In the genomic region with DNA sequence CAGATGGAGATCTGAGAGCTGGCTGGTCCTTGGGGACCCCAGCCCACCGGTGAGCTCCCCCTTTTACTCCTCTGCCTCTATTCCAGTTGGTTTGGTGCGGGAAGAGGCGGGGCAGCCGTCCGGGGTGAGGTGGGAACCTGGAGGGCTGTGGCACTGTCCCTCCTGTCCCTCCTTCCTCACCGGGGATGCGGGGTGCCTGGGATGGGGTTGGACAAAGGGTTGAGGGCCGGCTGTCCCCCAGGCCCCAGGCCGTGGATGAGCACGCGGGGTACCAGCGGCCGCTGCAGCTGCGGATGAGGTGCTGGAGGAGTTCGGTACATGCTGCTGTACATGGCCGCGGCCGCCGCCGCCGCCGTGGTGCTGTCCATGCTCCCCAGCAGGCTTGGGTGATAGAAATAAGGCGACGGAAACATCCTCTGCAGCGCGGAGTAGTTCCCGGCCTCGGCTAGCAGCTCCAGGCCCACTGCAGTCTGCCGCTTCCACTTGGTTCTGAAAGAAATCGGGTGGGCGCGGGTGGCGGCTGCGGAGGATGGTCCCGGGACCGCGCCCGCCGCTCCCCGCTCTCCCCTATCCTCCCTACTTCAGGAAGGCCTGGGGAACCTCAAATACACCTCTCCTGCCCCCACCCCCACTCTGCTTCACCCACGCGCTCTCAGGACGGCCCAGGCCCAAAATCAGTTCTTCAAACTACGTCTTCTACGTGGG, we compare ENCODE assay signal across 9 mouse cellular contexts. TPM values are rescaled to one million over a fixed set of nuclear protein-coding genes. Genes with fewer than 3 reads are reported as not detected.
DNase-seq lines count a peak whose midpoint lies in the region; ATAC-seq lines count a peak whose summit lies in the region.
"Had no signal": no experiment of that assay in that cellular context is flagged by ENCODE, and none has a peak within 500 bp of the region (broad histone marks: within the 10 kb centered on the region; RNA-seq: fewer than 3 reads in every experiment).

No protein-coding gene starts in this region.

- DNase-seq in kidney, postnatal 10 days, result peak; percentile 39
- no peak for DNase-seq in kidney, postnatal 25 days
- DNase-seq in embryo, embryonic 10.5 days (ENCODE audit: low spot score), result peak; percentile 59
- DNase-seq in natural killer cell, adult 2 months (ENCODE audit: low spot score in 2 of 2), result no peak
- DNase-seq in left cerebral cortex, adult 18-20 months (ENCODE audit: low spot score in 2 of 2), result no peak
- DNase-seq in frontal cortex, postnatal 25 days (ENCODE audit: low spot score in 2 of 2), result no peak

- no peaks in the 10 kb centered on the region for H3K9me3 ChIP-seq in neural tube, embryonic 15.5 days (replicated peaks)

- under 1% methylated on average over 44 of the region's 45 CpGs for WGBS in neural tube, embryonic 15.5 days

- no peak overlapping the region for H3K4me2 ChIP-seq in neural tube, embryonic 15.5 days

- no peaks in the 10 kb centered on the region for H3K36me3 ChIP-seq in neural tube, embryonic 15.5 days

- peak; percentile 30 for ATAC-seq in inflammation-experienced regulatory T-cells, adult 6 months
- no peak for ATAC-seq in neural tube, embryonic 15.5 days (ENCODE audit: low FRiP score)

- no peak overlapping the region for H3K27ac ChIP-seq in neural tube, embryonic 15.5 days (replicated peaks)

- H3K4me1 ChIP-seq in neural tube, embryonic 15.5 days, result peaks cover 18% of the 10 kb centered on the region

- H3K9ac ChIP-seq in neural tube, embryonic 15.5 days (replicated peaks), result no peak overlapping the region

- peaks cover 81% of the 10 kb centered on the region for H3K27me3 ChIP-seq in neural tube, embryonic 15.5 days (replicated peaks)

- H3K4me3 ChIP-seq in neural tube, embryonic 15.5 days (replicated peaks), result peak overlapping the region; percentile 16

RNA-seq across cellular contexts. Expression of gene Barhl2, which starts 4.6 kb away (rescaled TPM):
- not detected for polyA plus RNA-seq in inflammation-experienced regulatory T-cells, adult 6 months (2017; shearing (Covaris generic))
- polyA plus RNA-seq in neural tube, embryonic 15.5 days (2015; fragmentation: Nextera tagmentation; extraction: Ambion mirVana), result 1.5 and 1.8 TPM in 2 replicates
- 1 to 10 TPM in 1 of 2 experiments, under 1 TPM in 1; 0.72 to 1.0 TPM for total RNA-seq in left cerebral cortex, adult 18-20 months (2021)
- total RNA-seq: gastrocnemius, adult 18-20 months had no signal

Comparison
In these comparisons a context has a peak if more than half of its experiments do, and no peak if none do; other contexts are left out.
1. DNase-seq: peak in kidney, postnatal 10 days (single experiment) and embryo, embryonic 10.5 days (single experiment); none in kidney, postnatal 25 days (0 of 2), natural killer cell, adult 2 months (0 of 2), left cerebral cortex, adult 18-20 months (0 of 2) and frontal cortex, postnatal 25 days (0 of 2).